Mouse (Mus musculus): ENCODE measurements around the gene Map2k6. TPM values are rescaled to one million over a fixed set of nuclear protein-coding genes. Genes with fewer than 3 reads are reported as not detected.

The Map2k6 gene
- polyA plus RNA-seq, 2 experiments, result 2.8 to 3.6 TPM

DNA sequence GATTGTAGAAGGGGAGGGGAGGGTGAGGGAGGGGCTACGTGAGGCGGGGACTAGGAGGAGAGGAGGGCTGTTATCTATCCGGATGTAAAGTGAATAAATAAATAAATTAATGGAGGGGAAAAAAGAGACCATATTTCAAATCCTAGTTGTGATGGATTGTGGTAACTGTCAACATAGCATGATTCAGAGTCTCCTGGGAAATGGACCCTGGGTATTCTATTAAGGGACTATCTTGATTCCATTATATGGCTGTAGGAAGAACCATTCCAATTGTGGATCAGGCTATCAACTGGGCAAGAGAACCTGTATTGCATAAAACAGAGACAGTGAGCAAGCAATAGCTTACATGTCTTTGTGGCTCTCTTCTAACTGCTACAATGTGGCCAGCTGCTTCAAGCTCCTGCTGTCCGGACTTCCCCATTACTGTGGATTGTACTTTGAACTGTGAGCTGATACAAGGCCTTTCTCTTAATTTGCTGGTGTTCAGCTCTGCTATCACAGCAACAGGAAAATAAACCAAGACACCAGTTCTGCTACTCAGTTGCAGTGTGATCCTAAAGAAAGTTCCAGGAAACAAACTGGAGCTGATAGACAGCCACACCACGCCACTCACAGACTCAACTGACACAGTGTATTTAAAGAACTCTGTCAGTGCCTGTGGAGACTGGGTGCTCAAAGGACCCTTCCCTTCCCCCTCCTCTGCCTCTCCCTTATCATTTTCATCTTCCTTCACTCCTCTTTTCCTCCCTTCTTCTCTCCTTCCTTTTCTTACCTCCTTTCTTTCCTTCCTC is 77.6 kb downstream of the Map2k6 start:
- H3K9me3 ChIP-seq (ENCODE audit: control insufficient read depth, low read length), result no peaks in the 10 kb centered on the region
- peak overlapping the region; percentile 10; the same call in 1 of the 2 replicates for H3K27ac ChIP-seq
- peak overlapping the region; percentile 16; the same call in 1 of the 2 replicates for H3K4me2 ChIP-seq (ENCODE audit: low read depth)
- no peak for DNase-seq (ENCODE audit: low read depth in 3 of 3, low spot score in 3 of 3)
- no peak overlapping the region for H3K9ac ChIP-seq (replicated peaks)
- no peak for ATAC-seq (ENCODE audit: insufficient read depth)
- WGBS (ENCODE audit: insufficient replicate concordance), result 16% methylated on average over 5 of the region's 5 CpGs
- no peak for TF ChIP-seq EP300 (IDR thresholded peaks at IDR 0.05; ENCODE audit: low read depth)
- TF ChIP-seq CTCF (IDR thresholded peaks at IDR 0.05; ENCODE audit: low read depth), result no peak
- H3K4me3 ChIP-seq (ENCODE audit: insufficient read depth in 1 of 2, low read depth in 2 of 2, low read length in 2 of 2), result no peak overlapping the region
- no peaks in the 10 kb centered on the region for H3K27me3 ChIP-seq (ENCODE audit: control insufficient read depth, insufficient read depth, low read length)
- peaks cover 8 to 37% of the 10 kb centered on the region in 2 experiments for H3K4me1 ChIP-seq (replicated peaks; ENCODE audit: control insufficient read depth in 2 of 2, insufficient read depth in 2 of 2, low read length in 1 of 2)
- no peaks in the 10 kb centered on the region for H3K36me3 ChIP-seq (replicated peaks; ENCODE audit: control insufficient read depth, insufficient read depth, low read depth)

DNA sequence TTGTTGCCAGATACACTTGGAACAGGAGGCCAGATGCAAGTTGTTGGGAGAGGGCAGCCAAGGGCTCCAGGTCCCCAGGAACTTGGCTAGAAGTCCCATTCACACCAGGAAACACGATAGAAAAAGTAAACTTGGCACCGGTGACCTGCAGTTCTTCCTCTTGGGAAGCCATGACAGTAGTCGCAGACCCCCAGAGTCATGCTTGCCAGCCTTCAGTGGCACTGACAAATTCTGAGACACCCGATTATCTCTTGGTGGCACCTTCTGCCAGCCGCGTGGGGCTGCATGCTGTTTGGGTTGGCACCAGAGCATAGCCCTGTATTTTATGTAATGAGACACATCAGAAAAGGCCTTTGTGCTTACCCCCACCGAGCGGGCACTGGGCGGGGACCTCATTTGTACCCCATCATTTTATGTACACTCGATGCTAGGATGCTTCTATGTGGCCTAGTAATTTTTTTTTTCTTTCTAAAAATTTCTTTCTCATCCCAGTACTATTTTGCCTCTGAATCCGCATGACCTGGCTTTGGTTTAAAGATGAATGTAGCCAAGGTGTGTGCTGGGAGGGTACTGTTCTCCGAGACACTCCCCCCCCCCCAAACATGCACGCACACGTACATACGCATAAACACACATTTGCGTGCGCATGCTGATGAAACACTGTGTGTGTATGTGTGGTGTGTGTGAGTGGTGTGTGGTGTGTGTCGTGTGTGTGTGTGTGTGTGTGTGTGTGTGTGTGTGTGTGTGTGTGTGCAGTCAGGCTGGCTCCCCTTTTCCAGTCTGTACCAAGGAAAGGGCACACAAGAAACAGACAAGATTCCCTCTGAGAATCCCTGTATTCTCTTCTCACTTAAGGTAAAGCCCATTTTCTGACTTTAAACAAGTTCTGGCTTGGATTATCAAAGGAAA is 79.3 kb downstream of the Map2k6 start:
- no peak for ATAC-seq (ENCODE audit: insufficient read depth)
- no peaks in the 10 kb centered on the region for H3K9me3 ChIP-seq (ENCODE audit: control insufficient read depth, low read length)
- DNase-seq (ENCODE audit: low read depth in 3 of 3, low spot score in 3 of 3), result no peak
- no peaks in the 10 kb centered on the region for H3K36me3 ChIP-seq (replicated peaks; ENCODE audit: control insufficient read depth, insufficient read depth, low read depth)
- H3K27me3 ChIP-seq (ENCODE audit: control insufficient read depth, insufficient read depth, low read length), result no peaks in the 10 kb centered on the region
- no peak overlapping the region for H3K4me2 ChIP-seq (ENCODE audit: low read depth)
- no peak overlapping the region for H3K4me3 ChIP-seq (ENCODE audit: insufficient read depth in 1 of 2, low read depth in 2 of 2, low read length in 2 of 2)
- no peak overlapping the region for H3K27ac ChIP-seq
- H3K9ac ChIP-seq (replicated peaks), result no peak overlapping the region
- TF ChIP-seq EP300 (IDR thresholded peaks at IDR 0.05; ENCODE audit: low read depth) (no peak), CTCF (IDR thresholded peaks at IDR 0.05; ENCODE audit: low read depth) (no peak)
- H3K4me1 ChIP-seq (replicated peaks; ENCODE audit: control insufficient read depth in 2 of 2, insufficient read depth in 2 of 2, low read length in 1 of 2), result peaks cover 8 to 40% of the 10 kb centered on the region in 2 experiments
- WGBS (ENCODE audit: insufficient replicate concordance), result 70% methylated on average over 18 of the region's 18 CpGs

DNA sequence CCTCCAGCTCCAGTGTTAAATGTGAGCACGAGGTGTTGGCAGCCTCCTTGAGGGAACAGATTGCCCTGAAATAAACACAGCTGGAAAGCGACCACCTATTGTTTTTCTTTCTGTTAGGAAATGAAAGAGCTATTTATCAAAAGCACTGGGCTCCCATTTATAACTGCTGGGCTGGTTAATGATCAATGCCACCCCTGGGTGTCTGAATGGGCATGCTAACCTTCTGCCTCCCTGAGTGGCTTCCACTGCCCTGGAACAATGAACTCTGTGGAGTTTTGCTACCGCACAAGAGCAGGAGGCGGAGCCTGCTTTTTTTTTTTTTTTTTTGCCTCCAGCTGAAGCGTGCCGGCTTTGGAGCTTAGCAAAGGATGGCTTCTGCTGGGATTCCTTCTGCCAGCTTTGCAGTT is 80.1 kb downstream of the Map2k6 start:
- DNase-seq (ENCODE audit: low read depth in 3 of 3, low spot score in 3 of 3) (no peak), ATAC-seq (ENCODE audit: insufficient read depth) (peak; percentile 29; the same call in 1 of the 2 replicates)
- Histone ChIP-seq H3K27me3 (ENCODE audit: control insufficient read depth, insufficient read depth, low read length) (no peaks in the 10 kb centered on the region), H3K27ac (no peak overlapping the region), H3K9ac (replicated peaks) (peak overlapping the region; percentile 33), H3K4me2 (ENCODE audit: low read depth) (peak overlapping the region; percentile 64), H3K9me3 (ENCODE audit: control insufficient read depth, low read length) (no peaks in the 10 kb centered on the region), H3K4me3 (ENCODE audit: insufficient read depth in 1 of 2, low read depth in 2 of 2, low read length in 2 of 2) (peak overlapping the region; percentile 20 to 51), H3K36me3 (replicated peaks; ENCODE audit: control insufficient read depth, insufficient read depth, low read depth) (no peaks in the 10 kb centered on the region), H3K4me1 (replicated peaks; ENCODE audit: control insufficient read depth in 2 of 2, insufficient read depth in 2 of 2, low read length in 1 of 2) (peaks cover 8 to 40% of the 10 kb centered on the region in 2 experiments)
- 3% methylated on average over 5 of the region's 6 CpGs for WGBS (ENCODE audit: insufficient replicate concordance)
- TF ChIP-seq CTCF (IDR thresholded peaks at IDR 0.05; ENCODE audit: low read depth), result no peak
- TF ChIP-seq EP300 (IDR thresholded peaks at IDR 0.05; ENCODE audit: low read depth), result no peak

DNA sequence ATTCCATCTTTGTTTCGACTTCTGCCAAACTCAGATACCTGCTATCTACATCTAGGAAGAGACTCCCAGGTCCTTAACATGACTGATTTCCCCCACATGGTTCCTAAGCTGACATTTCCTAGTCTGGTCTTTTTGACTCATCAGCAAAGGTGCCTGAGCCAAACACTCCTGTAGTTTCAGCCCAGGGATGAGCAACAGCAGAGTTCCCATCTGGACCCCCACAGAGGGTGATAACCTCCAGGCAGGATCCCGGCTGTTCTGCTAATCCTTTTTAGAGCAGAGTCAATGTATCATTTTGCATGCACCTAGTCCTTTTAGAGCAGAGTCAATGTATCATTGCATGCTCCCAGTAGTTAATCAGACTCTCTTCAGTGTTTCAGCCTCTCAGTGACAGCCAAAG is 82.5 kb downstream of the Map2k6 start:
- H3K9me3 ChIP-seq (ENCODE audit: control insufficient read depth, low read length), result no peaks in the 10 kb centered on the region
- no peak for DNase-seq (ENCODE audit: low read depth in 3 of 3, low spot score in 3 of 3)
- TF ChIP-seq EP300 (IDR thresholded peaks at IDR 0.05; ENCODE audit: low read depth) (no peak), CTCF (IDR thresholded peaks at IDR 0.05; ENCODE audit: low read depth) (no peak)

GRCm38 (mm10) chr11:110482176-110482575 is 83.3 kb downstream of the Map2k6 start:
- Histone ChIP-seq H3K27me3 (ENCODE audit: control insufficient read depth, insufficient read depth, low read length) (no peaks in the 10 kb centered on the region), H3K36me3 (replicated peaks; ENCODE audit: control insufficient read depth, insufficient read depth, low read depth) (no peaks in the 10 kb centered on the region), H3K4me1 (replicated peaks; ENCODE audit: control insufficient read depth in 2 of 2, insufficient read depth in 2 of 2, low read length in 1 of 2) (peaks cover 6 to 28% of the 10 kb centered on the region in 2 experiments), H3K27ac (no peak overlapping the region), H3K4me2 (ENCODE audit: low read depth) (no peak overlapping the region), H3K4me3 (ENCODE audit: insufficient read depth in 1 of 2, low read depth in 2 of 2, low read length in 2 of 2) (no peak overlapping the region), H3K9me3 (ENCODE audit: control insufficient read depth, low read length) (no peaks in the 10 kb centered on the region), H3K9ac (replicated peaks) (no peak overlapping the region)
- ATAC-seq (ENCODE audit: insufficient read depth) (no peak), DNase-seq (ENCODE audit: low read depth in 3 of 3, low spot score in 3 of 3) (no peak)
- TF ChIP-seq CTCF (IDR thresholded peaks at IDR 0.05; ENCODE audit: low read depth) (no peak), EP300 (IDR thresholded peaks at IDR 0.05; ENCODE audit: low read depth) (no peak)
- WGBS (ENCODE audit: insufficient replicate concordance), result 78% methylated on average over 8 of the region's 8 CpGs

More for the DNA sequence above, 82.5 kb downstream of the Map2k6 start:
- Histone ChIP-seq H3K9ac (replicated peaks) (no peak overlapping the region), H3K4me3 (ENCODE audit: insufficient read depth in 1 of 2, low read depth in 2 of 2, low read length in 2 of 2) (no peak overlapping the region), H3K27ac (no peak overlapping the region), H3K27me3 (ENCODE audit: control insufficient read depth, insufficient read depth, low read length) (no peaks in the 10 kb centered on the region), H3K4me1 (replicated peaks; ENCODE audit: control insufficient read depth in 2 of 2, insufficient read depth in 2 of 2, low read length in 1 of 2) (peaks cover 8 to 36% of the 10 kb centered on the region in 2 experiments), H3K36me3 (replicated peaks; ENCODE audit: control insufficient read depth, insufficient read depth, low read depth) (no peaks in the 10 kb centered on the region), H3K4me2 (ENCODE audit: low read depth) (no peak overlapping the region)
- no peak for ATAC-seq (ENCODE audit: insufficient read depth)
- 76% methylated on average over 2 of the region's 2 CpGs for WGBS (ENCODE audit: insufficient replicate concordance)
